Mouse (Mus musculus): ENCODE results near the gene Vmn1r48. TPM values are rescaled to one million over a fixed set of nuclear protein-coding genes. Genes with fewer than 3 reads are reported as not detected.
"Not testable (repeated sequence)": the region's sequence is repeated elsewhere in the genome, so short reads cannot be mapped to it uniquely, and the experiment has no call there.

Vmn1r48 gene
- total RNA-seq (2021), result not detected
- long read RNA-seq, experiment 1, result 0 reads
- long read RNA-seq, experiment 2, result 0 reads

DNA sequence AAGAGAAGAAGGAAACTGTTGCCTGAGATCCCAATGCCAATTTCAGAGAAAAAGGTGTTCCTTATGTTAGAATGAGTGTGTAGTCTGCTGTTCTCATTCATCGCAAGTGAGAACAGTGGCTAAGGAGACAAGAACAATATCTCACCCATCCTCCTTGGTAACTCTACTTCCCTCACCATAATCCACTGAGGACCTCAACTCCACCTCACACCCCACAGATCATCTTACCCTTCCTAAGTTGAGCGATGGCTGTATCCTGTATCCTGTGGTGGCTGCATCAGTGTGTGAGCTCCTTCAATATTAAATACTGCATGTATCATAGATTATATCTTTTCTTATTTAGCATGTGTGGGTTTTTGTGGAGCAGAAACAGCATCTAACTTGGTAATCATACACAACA, at the start of gene Vmn1r48:
Gene Vmn1r48 (minus strand): TSS at position 101 of the 400 bp plus-strand sequence.
- intact Hi-C loops (cut with DNase I; ENCODE audit: low total_unique reads); DNase-seq: not testable (repeated sequence)

DNA sequence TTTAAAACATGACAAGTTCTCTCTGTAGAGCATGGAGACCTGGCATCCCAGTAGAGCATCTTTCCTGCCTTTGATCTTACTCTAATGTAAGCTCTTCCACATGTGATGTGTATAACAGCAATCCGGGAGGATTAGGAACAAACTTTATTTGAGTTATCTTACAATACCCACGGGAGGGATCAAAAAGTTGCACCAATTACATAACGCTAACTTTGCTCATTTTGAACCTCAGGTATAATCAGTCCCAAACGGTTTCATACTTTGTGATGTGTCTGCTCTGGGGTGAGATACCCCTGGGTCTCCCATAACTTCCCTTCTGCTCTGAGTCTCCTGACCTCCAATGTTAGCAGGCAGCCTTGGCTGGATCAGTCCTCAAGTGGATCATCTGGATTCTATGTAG, 41.8 kb upstream of the Vmn1r48 start, which contains the start of gene Vmn1r49:
Gene Vmn1r49 (minus strand): TSS at position 101 of the 400 bp plus-strand sequence.
- DNase-seq, result no peak
- intact Hi-C loops (cut with DNase I; ENCODE audit: low total_unique reads), result no loop called here

DNA sequence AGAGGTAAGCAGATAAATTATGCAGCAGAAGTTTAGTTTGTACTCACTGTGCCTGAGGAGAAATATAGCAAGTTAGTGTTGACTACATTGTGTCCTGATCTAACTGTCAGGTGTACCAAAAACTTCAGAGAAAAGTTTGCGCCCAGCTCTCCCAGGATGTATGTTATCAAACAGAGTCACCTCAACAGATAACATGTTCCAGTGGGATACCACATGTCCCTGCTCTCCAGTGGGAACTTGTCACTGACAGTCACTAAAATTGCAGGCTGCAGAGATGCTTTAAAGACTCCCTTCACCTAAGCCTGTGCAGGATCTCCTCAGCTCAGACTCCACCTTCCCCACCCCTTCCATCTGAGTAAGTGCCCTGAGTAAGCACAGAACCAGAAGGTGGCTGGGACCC, 20.8 kb downstream of the Vmn1r48 start, which contains the start of gene Vmn1r47:
Gene Vmn1r47 (plus strand): TSS at position 301 of the 400 bp plus-strand sequence.
- intact Hi-C loops (cut with DNase I; ENCODE audit: low total_unique reads); DNase-seq: not testable (repeated sequence)

DNA sequence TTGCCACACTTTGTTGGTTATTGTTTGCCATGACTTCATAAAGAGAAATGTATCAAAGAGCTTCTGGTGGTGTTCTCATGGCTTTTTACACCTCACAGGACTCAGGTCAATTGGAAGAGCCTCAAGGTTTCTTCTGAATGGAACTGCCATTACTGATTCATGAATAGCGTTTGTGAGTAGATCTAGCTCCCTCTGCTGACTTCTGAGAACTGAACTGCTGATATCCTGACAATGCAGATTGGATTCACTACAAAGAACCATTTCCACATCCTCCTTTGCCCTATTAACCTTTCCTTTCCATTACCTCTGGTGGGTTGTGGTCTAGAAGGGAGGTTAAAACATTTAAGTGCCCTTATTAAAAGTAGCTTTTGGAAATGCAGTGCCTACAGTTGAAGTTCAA, 50.7 kb downstream of the Vmn1r48 start:
- no peak for DNase-seq
- intact Hi-C loops (cut with DNase I; ENCODE audit: low total_unique reads), result no loop called here

Other genes starting within 250 kb of the Vmn1r48 start
- gene Vmn1r42, start 160.4 kb downstream of the Vmn1r48 start, total RNA-seq (2021), result not detected
- gene Vmn1r43, start 160.4 kb downstream of the Vmn1r48 start, total RNA-seq (2021), result not detected
- not detected for gene Vmn1r44, start 153.2 kb downstream of the Vmn1r48 start, total RNA-seq (2021)
- not detected for gene Vmn1r45, start 96.2 kb downstream of the Vmn1r48 start, total RNA-seq (2021)
- gene Vmn1r46, start 67.5 kb downstream of the Vmn1r48 start, total RNA-seq (2021), result not detected
- gene Vmn1r47, start 20.7 kb downstream of the Vmn1r48 start, total RNA-seq (2021), result not detected
- not detected for gene Vmn1r49, start 41.7 kb upstream of the Vmn1r48 start, total RNA-seq (2021)
- not detected for gene Vmn1r50, start 64.6 kb upstream of the Vmn1r48 start, total RNA-seq (2021)
- not detected for gene Vmn1r51, start 85.8 kb upstream of the Vmn1r48 start, total RNA-seq (2021)
- gene Vmn1r52, start 138.0 kb upstream of the Vmn1r48 start, total RNA-seq (2021), result not detected
- gene V1ra8, start 166.0 kb upstream of the Vmn1r48 start, total RNA-seq (2021), result not detected
- gene Vmn1r53, start 187.6 kb upstream of the Vmn1r48 start, total RNA-seq (2021), result not detected
- not detected for gene Vmn1r54, start 209.5 kb upstream of the Vmn1r48 start, total RNA-seq (2021)

Measured in gastrocnemius, postnatal 14 days (tissue).